Mouse (Mus musculus): ENCODE data around the gene Vps39. TPM values are rescaled to one million over a fixed set of nuclear protein-coding genes. Genes with fewer than 3 reads are reported as not detected.

Gene Vps39
- polyA plus RNA-seq, 1 experiment from 2014 or later, result 41.5 TPM

DNA sequence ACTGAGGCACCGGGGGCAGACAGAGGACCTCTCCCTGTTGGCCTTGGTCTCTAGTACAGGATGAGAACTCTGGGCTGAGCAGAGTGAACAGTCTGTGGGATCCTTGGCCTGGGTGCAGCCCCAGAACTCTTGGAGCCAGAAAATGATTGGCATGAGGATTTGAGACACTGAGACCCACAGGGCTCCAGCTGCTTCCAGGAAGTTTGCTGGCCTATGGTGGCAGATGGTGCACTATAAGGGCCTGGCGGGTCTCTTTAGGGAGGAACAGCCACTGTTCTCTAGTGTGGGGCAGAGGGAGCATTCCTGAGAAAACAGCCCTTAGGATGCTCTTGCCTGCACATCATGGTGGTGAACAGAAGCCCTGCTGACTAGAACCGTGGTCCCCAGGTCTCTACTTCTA is 64.5 kb downstream of the Vps39 start:
- DNase-seq (ENCODE audit: low spot score), result no peak
- Histone ChIP-seq H3K36me3 (ENCODE audit: control insufficient read depth, insufficient read depth, low read length) (no peaks in the 10 kb centered on the region), H3K4me1 (ENCODE audit: control insufficient read depth, insufficient read depth, low read length) (no peaks in the 10 kb centered on the region), H3K9me3 (ENCODE audit: control insufficient read depth, low read length) (no peaks in the 10 kb centered on the region), H3K27ac (ENCODE audit: low read depth, low read length) (no peak overlapping the region), H3K4me2 (ENCODE audit: low read depth) (no peak overlapping the region), H3K4me3 (ENCODE audit: low read depth, low read length) (no peak overlapping the region), H3K9ac (ENCODE audit: low read length) (no peak overlapping the region), H3K27me3 (ENCODE audit: control insufficient read depth, insufficient read depth, low read length) (no peaks in the 10 kb centered on the region)
- no peak for ATAC-seq (ENCODE audit: insufficient read depth, low FRiP score, low TSS enrichment)
- 84% methylated on average over 3 of the region's 3 CpGs for WGBS

DNA sequence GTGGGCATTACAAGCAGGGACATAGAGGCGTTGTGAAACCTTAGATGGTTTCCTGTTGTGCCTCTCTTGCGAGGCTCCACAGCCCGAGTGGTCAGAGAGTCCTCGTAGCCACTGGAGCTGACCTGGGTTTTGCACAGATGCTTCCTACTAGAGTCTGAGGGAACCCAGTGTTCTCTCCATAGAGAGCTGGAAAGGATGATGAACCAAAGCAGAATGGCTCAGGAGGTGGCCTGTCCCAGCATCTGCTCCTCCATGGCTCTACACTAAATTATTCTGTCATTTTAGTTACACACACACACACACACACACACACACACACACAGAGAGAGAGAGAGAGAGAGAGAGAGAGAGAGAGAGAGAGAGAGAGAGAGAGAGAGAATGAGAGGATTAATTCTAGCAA is 67.3 kb downstream of the Vps39 start:
- ATAC-seq (ENCODE audit: insufficient read depth, low FRiP score, low TSS enrichment), result no peak
- no peak for DNase-seq (ENCODE audit: low spot score)
- H3K27me3 ChIP-seq (ENCODE audit: control insufficient read depth, insufficient read depth, low read length), result no peaks in the 10 kb centered on the region
- H3K4me2 ChIP-seq (ENCODE audit: low read depth), result no peak overlapping the region
- no peak overlapping the region for H3K4me3 ChIP-seq (ENCODE audit: low read depth, low read length)
- H3K9me3 ChIP-seq (ENCODE audit: control insufficient read depth, low read length), result no peaks in the 10 kb centered on the region
- WGBS, result 74% methylated on average over 4 of the region's 4 CpGs
- H3K36me3 ChIP-seq (ENCODE audit: control insufficient read depth, insufficient read depth, low read length), result no peaks in the 10 kb centered on the region
- H3K9ac ChIP-seq (ENCODE audit: low read length), result no peak overlapping the region
- no peak overlapping the region for H3K27ac ChIP-seq (ENCODE audit: low read depth, low read length)
- no peaks in the 10 kb centered on the region for H3K4me1 ChIP-seq (ENCODE audit: control insufficient read depth, insufficient read depth, low read length)

DNA sequence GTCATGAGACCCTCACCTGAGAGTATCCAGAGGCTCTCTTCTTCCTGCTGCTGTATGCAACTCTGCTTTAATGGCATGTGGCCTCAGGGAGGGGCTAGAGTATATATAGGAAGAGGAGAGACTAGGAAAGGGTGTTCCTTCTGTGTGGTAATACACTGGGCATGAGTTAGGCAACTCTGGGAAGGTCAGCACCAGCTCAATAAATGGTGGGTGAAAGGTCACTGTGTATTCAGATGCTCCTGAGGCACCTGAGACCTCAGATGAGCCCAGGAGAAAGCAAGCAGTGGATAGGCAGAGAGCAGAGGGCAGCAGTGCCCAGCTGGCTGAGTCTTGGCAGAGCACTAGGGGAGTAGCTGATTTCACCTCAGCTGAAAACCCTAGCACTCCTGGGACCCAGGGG is 68.2 kb downstream of the Vps39 start:
- Histone ChIP-seq H3K36me3 (ENCODE audit: control insufficient read depth, insufficient read depth, low read length) (no peaks in the 10 kb centered on the region), H3K9ac (ENCODE audit: low read length) (no peak overlapping the region), H3K27me3 (ENCODE audit: control insufficient read depth, insufficient read depth, low read length) (no peaks in the 10 kb centered on the region), H3K4me1 (ENCODE audit: control insufficient read depth, insufficient read depth, low read length) (no peaks in the 10 kb centered on the region), H3K4me3 (ENCODE audit: low read depth, low read length) (no peak overlapping the region), H3K27ac (ENCODE audit: low read depth, low read length) (no peak overlapping the region), H3K9me3 (ENCODE audit: control insufficient read depth, low read length) (no peaks in the 10 kb centered on the region), H3K4me2 (ENCODE audit: low read depth) (no peak overlapping the region)
- no peak for ATAC-seq (ENCODE audit: insufficient read depth, low FRiP score, low TSS enrichment)
- DNase-seq (ENCODE audit: low spot score), result no peak

GRCm38 (mm10) chr2:120284094-120284493 is 68.8 kb downstream of the Vps39 start:
- no peaks in the 10 kb centered on the region for H3K4me1 ChIP-seq (ENCODE audit: control insufficient read depth, insufficient read depth, low read length)
- 83% methylated on average over 5 of the region's 5 CpGs for WGBS
- no peaks in the 10 kb centered on the region for H3K27me3 ChIP-seq (ENCODE audit: control insufficient read depth, insufficient read depth, low read length)
- DNase-seq (ENCODE audit: low spot score), result no peak
- H3K36me3 ChIP-seq (ENCODE audit: control insufficient read depth, insufficient read depth, low read length), result no peaks in the 10 kb centered on the region
- H3K9me3 ChIP-seq (ENCODE audit: control insufficient read depth, low read length), result no peaks in the 10 kb centered on the region
- no peak overlapping the region for H3K27ac ChIP-seq (ENCODE audit: low read depth, low read length)
- H3K4me3 ChIP-seq (ENCODE audit: low read depth, low read length), result no peak overlapping the region
- no peak overlapping the region for H3K9ac ChIP-seq (ENCODE audit: low read length)
- H3K4me2 ChIP-seq (ENCODE audit: low read depth), result no peak overlapping the region
- no peak for ATAC-seq (ENCODE audit: insufficient read depth, low FRiP score, low TSS enrichment)

- no peaks in the 10 kb centered on the region for H3K36me3 ChIP-seq (ENCODE audit: control insufficient read depth, insufficient read depth, low read length)
- no peaks in the 10 kb centered on the region for H3K9me3 ChIP-seq (ENCODE audit: control insufficient read depth, low read length)
- ATAC-seq (ENCODE audit: insufficient read depth, low FRiP score, low TSS enrichment) (no peak), DNase-seq (ENCODE audit: low spot score) (no peak)
- no peaks in the 10 kb centered on the region for H3K27me3 ChIP-seq (ENCODE audit: control insufficient read depth, insufficient read depth, low read length)
- WGBS, result 63% methylated on average over 6 of the region's 6 CpGs
- H3K4me3 ChIP-seq (ENCODE audit: low read depth, low read length), result no peak overlapping the region
- H3K4me1 ChIP-seq (ENCODE audit: control insufficient read depth, insufficient read depth, low read length), result no peaks in the 10 kb centered on the region
- H3K27ac ChIP-seq (ENCODE audit: low read depth, low read length), result no peak overlapping the region
- H3K9ac ChIP-seq (ENCODE audit: low read length), result no peak overlapping the region
- no peak overlapping the region for H3K4me2 ChIP-seq (ENCODE audit: low read depth)
Observed at GRCm38 (mm10) chr2:120283550-120283949, 69.4 kb downstream of the Vps39 start.

DNA sequence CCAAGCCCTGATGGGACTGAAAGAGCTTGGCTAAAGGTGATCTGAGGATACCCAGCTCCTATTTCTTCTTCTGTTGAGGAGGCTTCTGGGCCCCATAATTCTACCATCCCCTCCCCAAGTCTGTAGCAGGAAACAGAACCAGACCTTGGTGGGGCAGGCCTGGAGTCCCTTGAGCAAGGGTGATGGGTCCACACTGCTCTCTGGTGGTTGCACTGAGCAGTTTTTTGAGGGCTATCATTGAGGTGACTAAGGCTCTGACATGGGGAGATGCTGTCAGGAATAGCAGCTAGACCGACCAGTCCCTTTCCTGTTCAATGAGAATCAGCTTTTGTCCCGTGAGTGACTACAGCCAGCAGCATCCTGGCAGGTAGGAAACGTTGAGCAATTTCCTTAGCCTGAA is 71.7 kb downstream of the Vps39 start:
- H3K36me3 ChIP-seq (ENCODE audit: control insufficient read depth, insufficient read depth, low read length), result no peaks in the 10 kb centered on the region
- no peaks in the 10 kb centered on the region for H3K9me3 ChIP-seq (ENCODE audit: control insufficient read depth, low read length)
- no peaks in the 10 kb centered on the region for H3K27me3 ChIP-seq (ENCODE audit: control insufficient read depth, insufficient read depth, low read length)
- H3K9ac ChIP-seq (ENCODE audit: low read length), result no peak overlapping the region
- H3K4me2 ChIP-seq (ENCODE audit: low read depth), result no peak overlapping the region
- H3K27ac ChIP-seq (ENCODE audit: low read depth, low read length), result no peak overlapping the region
- 60% methylated on average over 3 of the region's 3 CpGs for WGBS
- no peaks in the 10 kb centered on the region for H3K4me1 ChIP-seq (ENCODE audit: control insufficient read depth, insufficient read depth, low read length)
- no peak for ATAC-seq (ENCODE audit: insufficient read depth, low FRiP score, low TSS enrichment)
- DNase-seq (ENCODE audit: low spot score), result no peak
- no peak overlapping the region for H3K4me3 ChIP-seq (ENCODE audit: low read depth, low read length)

GRCm38 (mm10) chr2:120279961-120280360 is 73.0 kb downstream of the Vps39 start:
- no peaks in the 10 kb centered on the region for H3K4me1 ChIP-seq (ENCODE audit: control insufficient read depth, insufficient read depth, low read length)
- ATAC-seq (ENCODE audit: insufficient read depth, low FRiP score, low TSS enrichment), result no peak
- no peak overlapping the region for H3K27ac ChIP-seq (ENCODE audit: low read depth, low read length)
- H3K4me2 ChIP-seq (ENCODE audit: low read depth), result no peak overlapping the region
- no peaks in the 10 kb centered on the region for H3K9me3 ChIP-seq (ENCODE audit: control insufficient read depth, low read length)
- no peaks in the 10 kb centered on the region for H3K36me3 ChIP-seq (ENCODE audit: control insufficient read depth, insufficient read depth, low read length)
- WGBS, result 16% methylated on average over 8 of the region's 8 CpGs
- DNase-seq (ENCODE audit: low spot score), result peak; percentile 61
- no peak overlapping the region for H3K4me3 ChIP-seq (ENCODE audit: low read depth, low read length)
- H3K27me3 ChIP-seq (ENCODE audit: control insufficient read depth, insufficient read depth, low read length), result no peaks in the 10 kb centered on the region
- H3K9ac ChIP-seq (ENCODE audit: low read length), result no peak overlapping the region

DNA sequence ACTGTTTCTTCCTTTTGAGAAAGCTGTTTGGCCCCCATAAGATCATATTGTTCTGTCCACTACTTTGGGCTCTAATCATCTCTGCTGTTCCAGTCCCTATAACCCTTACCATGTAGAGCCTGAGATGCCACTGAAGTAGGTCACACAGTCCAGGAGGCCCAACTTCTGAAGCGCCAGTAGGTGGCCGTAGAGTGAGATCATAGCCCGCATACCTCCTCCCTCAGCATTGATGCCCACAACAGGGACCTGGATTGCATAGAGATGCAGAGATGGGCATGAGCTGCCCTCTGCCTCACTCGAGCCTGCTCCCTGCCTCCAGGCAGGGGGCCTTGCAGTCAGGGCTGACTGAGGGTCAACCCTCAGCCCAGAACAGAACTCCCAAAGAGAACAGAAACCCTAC is 76.0 kb downstream of the Vps39 start:
- DNase-seq (ENCODE audit: low spot score) (no peak), ATAC-seq (ENCODE audit: insufficient read depth, low FRiP score, low TSS enrichment) (no peak)
- no peak overlapping the region for H3K9ac ChIP-seq (ENCODE audit: low read length)
- 84% methylated on average over 4 of the region's 4 CpGs for WGBS
- H3K9me3 ChIP-seq (ENCODE audit: control insufficient read depth, low read length), result no peaks in the 10 kb centered on the region
- no peak overlapping the region for H3K4me2 ChIP-seq (ENCODE audit: low read depth)
- no peaks in the 10 kb centered on the region for H3K36me3 ChIP-seq (ENCODE audit: control insufficient read depth, insufficient read depth, low read length)
- H3K4me1 ChIP-seq (ENCODE audit: control insufficient read depth, insufficient read depth, low read length), result no peaks in the 10 kb centered on the region
- no peaks in the 10 kb centered on the region for H3K27me3 ChIP-seq (ENCODE audit: control insufficient read depth, insufficient read depth, low read length)
- H3K27ac ChIP-seq (ENCODE audit: low read depth, low read length), result no peak overlapping the region
- no peak overlapping the region for H3K4me3 ChIP-seq (ENCODE audit: low read depth, low read length)

DNA sequence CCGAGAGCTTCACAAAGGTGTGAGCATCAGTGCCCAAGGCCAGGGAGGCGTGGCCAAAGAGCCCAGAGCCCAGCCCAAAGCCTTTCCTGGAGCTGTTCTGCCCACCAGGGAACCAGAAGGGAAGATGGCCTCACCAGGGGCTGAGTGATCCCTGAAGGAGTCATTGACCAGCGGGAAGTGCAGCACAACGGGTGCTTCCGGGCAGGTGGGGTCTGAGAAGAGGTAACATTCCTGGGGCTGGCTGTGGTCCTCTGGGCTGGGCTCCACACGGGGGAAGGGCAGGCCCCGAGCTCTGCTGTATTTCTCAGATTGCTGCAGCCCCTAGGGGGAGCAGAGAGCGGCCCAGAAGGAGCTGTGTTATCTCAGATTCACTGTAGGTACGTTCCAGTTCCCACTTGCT is 84.3 kb downstream of the Vps39 start:
- Histone ChIP-seq H3K4me1 (ENCODE audit: control insufficient read depth, insufficient read depth, low read length) (no peaks in the 10 kb centered on the region), H3K9ac (ENCODE audit: low read length) (no peak overlapping the region), H3K36me3 (ENCODE audit: control insufficient read depth, insufficient read depth, low read length) (no peaks in the 10 kb centered on the region), H3K27me3 (ENCODE audit: control insufficient read depth, insufficient read depth, low read length) (no peaks in the 10 kb centered on the region), H3K4me2 (ENCODE audit: low read depth) (peak overlapping the region; percentile 12; the same call in 1 of the 2 replicates), H3K9me3 (ENCODE audit: control insufficient read depth, low read length) (no peaks in the 10 kb centered on the region), H3K4me3 (ENCODE audit: low read depth, low read length) (no peak overlapping the region), H3K27ac (ENCODE audit: low read depth, low read length) (no peak overlapping the region)
- DNase-seq (ENCODE audit: low spot score) (peak; percentile 38), ATAC-seq (ENCODE audit: insufficient read depth, low FRiP score, low TSS enrichment) (no peak)
- WGBS, result 1% methylated on average over 9 of the region's 9 CpGs
